Mouse (Mus musculus): ENCODE results near the gene Prkg1. TPM values are rescaled to one million over a fixed set of nuclear protein-coding genes. Genes with fewer than 3 reads are reported as not detected.

Prkg1 gene
- total and polyA plus RNA-seq, 3 experiments: not detected

- Histone ChIP-seq H3K36me3 (ENCODE audit: control insufficient read depth in 1 of 2, insufficient read depth in 2 of 2, low read length in 2 of 2) (no peaks in the 10 kb centered on the region), H3K79me2 (ENCODE audit: control insufficient read depth, insufficient read depth, low read length, poor library complexity) (no peaks in the 10 kb centered on the region), H3K4me1 (ENCODE audit: control insufficient read depth in 1 of 2, insufficient read depth in 2 of 2, low read length in 2 of 2) (no peaks in the 10 kb centered on the region), H3K27me3 (ENCODE audit: control insufficient read depth in 1 of 2, insufficient read depth in 2 of 2, low read length in 2 of 2) (no peaks in the 10 kb centered on the region), H3K9me3 (replicated peaks; ENCODE audit: insufficient read depth, low read length) (no peaks in the 10 kb centered on the region), H3K9ac (ENCODE audit: control insufficient read depth, low read depth, low read length, poor library complexity, severe bottlenecking) (no peak overlapping the region), H3K4me3 (ENCODE audit: control insufficient read depth in 1 of 2, insufficient read depth in 1 of 2, low read depth in 2 of 2, low read length in 2 of 2) (no peak overlapping the region), H3K27ac (ENCODE audit: control insufficient read depth, low read depth, low read length) (no peak overlapping the region)
- DNase-seq (ENCODE audit: low read depth, low spot score): no peak
- TF ChIP-seq POLR2AphosphoS5 (IDR thresholded peaks at IDR 0.05; ENCODE audit: borderline replicate concordance, low read depth, low read length) (no peak), MYC (IDR thresholded peaks at IDR 0.05; ENCODE audit: low read depth, low read length) (no peak), POLR2A (IDR thresholded peaks at IDR 0.05; ENCODE audit: control insufficient read depth in 1 of 2, insufficient read depth in 1 of 2, low read depth in 1 of 2, low read length in 2 of 2, poor library complexity in 1 of 2) (no peak), MXI1 (IDR thresholded peaks at IDR 0.05; ENCODE audit: low read depth, low read length) (no peak), CHD2 (IDR thresholded peaks at IDR 0.05; ENCODE audit: low read length) (no peak), GATA1 (IDR thresholded peaks at IDR 0.05; ENCODE audit: low read depth, low read length) (no peak), GABPA (IDR thresholded peaks at IDR 0.05; ENCODE audit: low read depth, low read length) (no peak), USF2 (IDR thresholded peaks at IDR 0.05; ENCODE audit: borderline replicate concordance in 1 of 2, insufficient read depth in 1 of 2, low read depth in 1 of 2, low read length in 2 of 2) (no peak), CTCF (IDR thresholded peaks at IDR 0.05 in 2 of 3, conservative IDR thresholded peaks at IDR 0.05 in 1 of 3; ENCODE audit: control insufficient read depth in 1 of 3, insufficient read depth in 1 of 3, low read depth in 2 of 3, low read length in 3 of 3, poor library complexity in 1 of 3, severe bottlenecking in 1 of 3) (no peak)
Observed at GRCm38 (mm10) chr19:31097857-31098256, 667.0 kb downstream of the Prkg1 start.

- Histone ChIP-seq H3K27me3 (ENCODE audit: control insufficient read depth in 1 of 2, insufficient read depth in 2 of 2, low read length in 2 of 2) (no peaks in the 10 kb centered on the region), H3K27ac (ENCODE audit: control insufficient read depth, low read depth, low read length) (no peak overlapping the region), H3K36me3 (ENCODE audit: control insufficient read depth in 1 of 2, insufficient read depth in 2 of 2, low read length in 2 of 2) (no peaks in the 10 kb centered on the region), H3K4me1 (ENCODE audit: control insufficient read depth in 1 of 2, insufficient read depth in 2 of 2, low read length in 2 of 2) (no peaks in the 10 kb centered on the region), H3K79me2 (ENCODE audit: control insufficient read depth, insufficient read depth, low read length, poor library complexity) (no peaks in the 10 kb centered on the region), H3K4me3 (ENCODE audit: control insufficient read depth in 1 of 2, insufficient read depth in 1 of 2, low read depth in 2 of 2, low read length in 2 of 2) (no peak overlapping the region), H3K9me3 (replicated peaks; ENCODE audit: insufficient read depth, low read length) (no peaks in the 10 kb centered on the region), H3K9ac (ENCODE audit: control insufficient read depth, low read depth, low read length, poor library complexity, severe bottlenecking) (no peak overlapping the region)
- DNase-seq (ENCODE audit: low read depth, low spot score): no peak
- TF ChIP-seq USF2 (IDR thresholded peaks at IDR 0.05; ENCODE audit: borderline replicate concordance in 1 of 2, insufficient read depth in 1 of 2, low read depth in 1 of 2, low read length in 2 of 2): no peak
- TF ChIP-seq CTCF (IDR thresholded peaks at IDR 0.05 in 2 of 3, conservative IDR thresholded peaks at IDR 0.05 in 1 of 3; ENCODE audit: control insufficient read depth in 1 of 3, insufficient read depth in 1 of 3, low read depth in 2 of 3, low read length in 3 of 3, poor library complexity in 1 of 3, severe bottlenecking in 1 of 3): no peak
- TF ChIP-seq MEF2A (IDR thresholded peaks at IDR 0.05; ENCODE audit: extremely low read depth, insufficient replicate concordance, low read depth, low read length, poor library complexity, severe bottlenecking): no peak
- TF ChIP-seq GABPA (IDR thresholded peaks at IDR 0.05; ENCODE audit: low read depth, low read length): no peak
- no peak for TF ChIP-seq NELFE (IDR thresholded peaks at IDR 0.05; ENCODE audit: low read depth, low read length)
- TF ChIP-seq MAX (IDR thresholded peaks at IDR 0.05; ENCODE audit: low read length): no peak
- TF ChIP-seq ELF1 (IDR thresholded peaks at IDR 0.05; ENCODE audit: low read depth, low read length): no peak
- no peak for TF ChIP-seq MAFK (IDR thresholded peaks at IDR 0.05; ENCODE audit: borderline replicate concordance, low read depth, low read length)
- no peak for TF ChIP-seq NRF1 (IDR thresholded peaks at IDR 0.05; ENCODE audit: insufficient read depth, low read depth, low read length, poor library complexity, severe bottlenecking)
- TF ChIP-seq TAL1 (IDR thresholded peaks at IDR 0.05; ENCODE audit: low read length): no peak
- TF ChIP-seq TCF12 (IDR thresholded peaks at IDR 0.05; ENCODE audit: low read depth, low read length): no peak
- TF ChIP-seq MAZ (IDR thresholded peaks at IDR 0.05; ENCODE audit: low read depth, low read length): no peak
- TF ChIP-seq POLR2A (IDR thresholded peaks at IDR 0.05; ENCODE audit: control insufficient read depth in 1 of 2, insufficient read depth in 1 of 2, low read depth in 1 of 2, low read length in 2 of 2, poor library complexity in 1 of 2): no peak
- no peak for TF ChIP-seq KAT2A (conservative IDR thresholded peaks at IDR 0.05; ENCODE audit: low read depth, low read length)
- TF ChIP-seq SMC3 (IDR thresholded peaks at IDR 0.05; ENCODE audit: low read depth, low read length): no peak
- no peak for TF ChIP-seq RCOR1 (IDR thresholded peaks at IDR 0.05; ENCODE audit: low read depth, low read length)
- no peak for TF ChIP-seq POLR2AphosphoS2 (IDR thresholded peaks at IDR 0.05; ENCODE audit: low read length)
- no peak for TF ChIP-seq UBTF (IDR thresholded peaks at IDR 0.05; ENCODE audit: borderline replicate concordance, insufficient read depth, low read depth, low read length)
Observed at GRCm38 (mm10) chr19:31083761-31084160, 681.1 kb downstream of the Prkg1 start.

All from MEL (cell line).